Mouse (Mus musculus): ENCODE data around the gene Gm10282. TPM values are rescaled to one million over a fixed set of nuclear protein-coding genes. Genes with fewer than 3 reads are reported as not detected.

Gm10282 gene
- polyA plus RNA-seq (2015; fragmentation: Nextera tagmentation; extraction: Ambion mirVana) = 14.3 and 19.6 TPM in 2 replicates

DNA sequence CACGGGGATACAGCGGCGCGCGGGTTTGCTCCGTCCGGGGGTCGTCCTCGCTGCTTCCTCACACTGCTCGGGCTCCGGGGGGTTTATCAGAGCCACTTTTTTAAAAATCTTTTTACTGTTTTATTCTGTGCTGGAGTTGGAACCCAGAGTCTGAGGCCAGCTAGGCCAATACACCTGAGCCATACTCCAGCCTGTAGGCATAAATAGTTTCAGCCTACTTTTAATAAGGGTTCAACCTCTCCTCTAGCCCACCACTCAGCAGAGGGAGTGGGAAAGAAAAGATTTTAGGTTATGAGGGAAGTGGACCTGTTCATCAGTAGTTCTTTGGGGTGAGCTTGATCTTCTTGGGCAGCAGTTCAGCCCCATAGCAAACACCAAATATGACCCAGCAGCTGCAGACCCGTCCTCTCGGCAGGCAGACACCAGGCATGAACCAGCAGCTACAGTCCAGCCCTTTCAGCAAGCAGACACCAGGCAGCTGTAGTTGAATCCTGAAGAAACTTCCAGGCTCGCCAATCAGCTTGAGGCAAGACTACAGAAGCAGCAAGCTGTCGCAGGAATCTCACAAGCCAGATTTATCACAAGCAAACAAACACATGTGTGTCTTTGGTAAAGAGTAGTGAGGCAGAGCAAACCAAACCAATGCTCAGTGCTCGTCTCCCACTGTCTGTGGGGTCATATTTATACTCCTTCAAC lies at the start of gene Gm10282:
TSS of gene Gm10282 (minus strand) at position 51 of the 696 bp plus-strand sequence.
- WGBS = 76% methylated on average over 16 of the region's 16 CpGs
- ATAC-seq (ENCODE audit: low read depth) = no peak
- Histone ChIP-seq H3K9ac (no peak within 1 kb of the TSS), H3K36me3 (no peaks in the 10 kb centered on the region), H3K4me3 (no peak within 1 kb of the TSS), H3K27me3 (no peaks in the 10 kb centered on the region), H3K4me1 (replicated peaks) (peaks cover 4% of the 10 kb centered on the region; the same call in 1 of the 2 replicates), H3K4me2 (no peak within 1 kb of the TSS), H3K9me3 (no peaks in the 10 kb centered on the region), H3K27ac (replicated peaks) (no peak within 1 kb of the TSS)

DNA sequence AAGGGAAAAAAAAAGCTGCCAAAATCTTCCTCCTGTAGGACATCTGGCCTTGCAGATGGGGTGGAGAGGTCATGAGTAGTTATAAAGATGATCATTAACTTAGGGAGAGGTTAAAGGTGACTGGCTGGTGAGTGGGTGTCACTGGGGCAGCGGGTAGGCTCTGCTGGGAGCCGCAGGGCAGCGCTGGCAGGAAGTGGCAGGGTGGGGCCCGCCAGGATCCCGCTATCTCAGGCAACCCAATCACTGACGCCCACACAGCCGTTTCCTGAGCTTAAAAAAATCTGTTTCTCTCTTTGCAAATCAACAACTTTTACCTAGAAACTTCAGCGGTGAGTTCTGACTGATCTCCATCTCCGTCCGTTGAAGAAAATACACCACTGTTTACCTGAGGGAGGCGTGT lies 49.2 kb upstream of the Gm10282 start:
- Histone ChIP-seq H3K9me3 (no peaks in the 10 kb centered on the region), H3K4me2 (no peak overlapping the region), H3K27me3 (no peaks in the 10 kb centered on the region), H3K9ac (no peak overlapping the region), H3K36me3 (peaks cover 78% of the 10 kb centered on the region), H3K4me3 (no peak overlapping the region), H3K4me1 (replicated peaks) (no peaks in the 10 kb centered on the region), H3K27ac (replicated peaks) (no peak overlapping the region)
- no peak for ATAC-seq (ENCODE audit: low read depth)
- 86% methylated on average over 11 of the region's 11 CpGs for WGBS

DNA sequence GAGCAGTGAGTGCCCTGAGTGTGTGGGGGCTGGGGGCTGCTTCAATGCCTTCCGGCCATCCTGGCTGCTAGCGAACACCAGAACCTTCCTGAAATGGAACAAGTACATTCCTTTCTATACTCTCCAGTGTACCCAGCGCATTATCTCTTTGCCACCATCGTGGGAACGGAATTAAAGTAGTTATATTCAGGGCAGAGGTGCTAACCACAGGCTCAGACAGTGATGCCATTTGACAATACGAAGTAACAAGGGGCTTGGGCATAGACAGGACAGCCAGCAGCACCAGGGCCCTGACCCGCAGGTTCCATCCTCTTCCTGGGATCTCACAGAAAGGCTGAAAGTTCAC lies 48.6 kb upstream of the Gm10282 start:
- ATAC-seq (ENCODE audit: low read depth) = no peak
- Histone ChIP-seq H3K9ac (no peak overlapping the region), H3K9me3 (no peaks in the 10 kb centered on the region), H3K36me3 (peaks cover 74% of the 10 kb centered on the region), H3K4me3 (no peak overlapping the region), H3K27ac (replicated peaks) (no peak overlapping the region), H3K4me1 (replicated peaks) (no peaks in the 10 kb centered on the region), H3K27me3 (no peaks in the 10 kb centered on the region), H3K4me2 (no peak overlapping the region)
- 90% methylated on average over 7 of the region's 7 CpGs for WGBS

DNA sequence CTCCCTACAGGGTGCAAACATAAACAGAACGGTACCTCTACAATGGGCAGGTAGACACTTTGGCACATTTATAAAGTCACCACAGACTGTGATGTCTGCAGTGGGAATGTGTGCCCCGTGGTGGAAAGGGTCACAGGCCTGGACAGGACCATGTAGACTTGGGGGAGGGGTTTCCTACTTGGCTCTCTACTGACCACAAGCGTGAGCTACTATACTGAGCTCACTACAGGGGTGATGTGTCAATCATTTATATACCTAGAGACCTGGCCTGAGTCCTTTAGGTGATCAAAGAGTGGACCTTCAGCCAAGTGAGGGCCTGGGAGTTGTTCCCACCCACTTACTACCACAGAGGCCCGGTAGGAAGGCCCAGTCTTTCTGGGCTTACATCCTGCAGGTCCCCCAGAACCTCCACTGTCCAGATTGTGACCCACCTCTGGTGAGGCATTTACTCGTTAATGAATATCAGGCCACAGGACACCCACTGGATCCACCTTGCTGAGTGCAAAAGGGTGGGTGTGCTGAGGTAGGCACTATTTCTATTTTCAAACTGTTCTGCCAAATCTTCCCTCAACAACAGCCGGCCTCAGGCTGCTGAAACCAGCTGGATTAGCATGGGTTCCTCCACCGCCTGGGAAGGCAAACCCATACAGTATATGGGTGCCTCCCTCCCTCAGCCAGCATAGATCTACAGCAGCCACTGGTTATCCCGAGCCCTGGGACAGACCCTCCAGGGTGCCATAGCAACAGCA lies 48.1 kb upstream of the Gm10282 start:
- Histone ChIP-seq H3K4me1 (replicated peaks) (no peaks in the 10 kb centered on the region), H3K9ac (no peak overlapping the region), H3K27ac (replicated peaks) (no peak overlapping the region), H3K36me3 (peaks cover 74% of the 10 kb centered on the region), H3K4me2 (no peak overlapping the region), H3K9me3 (no peaks in the 10 kb centered on the region), H3K4me3 (no peak overlapping the region), H3K27me3 (no peaks in the 10 kb centered on the region)
- no peak for ATAC-seq (ENCODE audit: low read depth)
- 84% methylated on average over 8 of the region's 8 CpGs for WGBS

DNA sequence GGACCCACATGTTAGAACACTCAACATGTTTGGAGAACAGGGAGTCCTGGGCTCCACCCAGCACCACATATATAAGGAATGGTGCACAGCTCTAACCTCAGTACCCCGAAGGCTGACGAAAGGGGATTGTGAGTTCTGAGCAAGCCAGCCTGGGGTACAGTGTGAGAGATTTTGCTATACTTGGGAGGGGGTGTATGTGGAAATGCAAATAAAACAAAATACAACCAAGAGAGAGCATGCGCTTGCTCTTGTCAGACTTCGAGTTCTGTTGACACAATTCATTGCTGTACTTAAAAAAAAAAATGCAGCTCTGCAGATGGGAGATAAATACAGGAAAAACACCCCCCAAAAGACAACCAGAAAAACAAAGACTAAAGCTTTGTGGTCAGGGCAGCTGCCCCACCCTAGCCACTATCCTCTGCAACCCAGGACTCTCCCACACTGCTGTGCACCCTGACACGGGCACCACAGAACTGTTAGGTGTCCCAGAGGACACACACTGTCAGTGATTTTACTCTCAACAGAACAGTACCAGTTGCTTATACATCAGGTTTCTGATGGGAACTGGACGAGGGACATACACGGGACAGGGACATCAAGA lies 46.4 kb upstream of the Gm10282 start:
- no peak for ATAC-seq (ENCODE audit: low read depth)
- no peak overlapping the region for H3K9ac ChIP-seq
- H3K4me1 ChIP-seq (replicated peaks) = no peaks in the 10 kb centered on the region
- H3K4me3 ChIP-seq = no peak overlapping the region
- WGBS = 91% methylated on average over 7 of the region's 7 CpGs
- no peaks in the 10 kb centered on the region for H3K9me3 ChIP-seq
- peaks cover 72% of the 10 kb centered on the region for H3K36me3 ChIP-seq
- no peaks in the 10 kb centered on the region for H3K27me3 ChIP-seq
- H3K4me2 ChIP-seq = no peak overlapping the region
- no peak overlapping the region for H3K27ac ChIP-seq (replicated peaks)

DNA sequence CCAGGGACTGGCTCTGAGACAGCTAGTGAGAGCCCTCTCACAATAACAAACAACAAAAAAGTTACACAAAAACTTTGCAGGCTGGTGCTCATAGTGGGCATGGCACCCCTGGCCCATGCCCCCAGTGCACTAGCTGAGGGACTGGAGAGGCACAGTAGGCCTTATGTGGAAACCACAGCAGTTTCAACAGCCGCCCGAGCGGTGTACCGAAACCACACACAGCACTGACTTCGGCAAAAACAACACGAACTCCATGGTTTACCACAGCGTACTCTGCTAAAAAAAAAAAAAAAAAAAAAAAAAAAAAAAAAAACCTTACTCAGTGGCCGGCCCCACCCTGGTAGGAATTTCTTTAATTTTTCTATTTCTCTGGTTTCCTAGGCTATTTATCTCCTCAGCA lies 45.7 kb upstream of the Gm10282 start:
- peaks cover 72% of the 10 kb centered on the region for H3K36me3 ChIP-seq
- WGBS = 93% methylated on average over 8 of the region's 8 CpGs

DNA sequence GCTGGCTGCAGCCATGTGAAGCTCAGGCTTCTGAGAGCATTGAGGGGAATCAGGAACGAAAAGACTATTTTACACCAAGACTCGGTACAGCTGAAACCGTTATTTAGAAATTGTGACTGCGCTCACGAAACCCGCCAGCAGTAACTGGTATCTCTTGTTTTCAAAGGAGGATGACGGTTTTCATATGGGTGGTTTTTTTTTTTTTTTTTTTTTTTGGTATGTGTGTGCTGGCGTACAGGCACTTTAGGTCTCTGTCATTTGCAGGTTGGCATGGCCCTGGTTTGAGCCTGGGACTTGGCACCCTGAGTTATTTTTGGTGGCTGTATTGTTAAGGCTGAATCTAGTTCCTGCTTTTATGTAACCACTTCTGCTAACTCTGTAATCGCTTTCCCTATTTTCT lies 44.8 kb upstream of the Gm10282 start:
- ATAC-seq (ENCODE audit: low read depth) = no peak
- Histone ChIP-seq H3K9me3 (no peaks in the 10 kb centered on the region), H3K36me3 (peaks cover 72% of the 10 kb centered on the region), H3K4me2 (no peak overlapping the region), H3K27ac (replicated peaks) (no peak overlapping the region), H3K4me1 (replicated peaks) (no peaks in the 10 kb centered on the region), H3K9ac (no peak overlapping the region), H3K4me3 (no peak overlapping the region), H3K27me3 (no peaks in the 10 kb centered on the region)
- 91% methylated on average over 9 of the region's 9 CpGs for WGBS

More for the DNA sequence above, 45.7 kb upstream of the Gm10282 start:
- Histone ChIP-seq H3K4me1 (replicated peaks) (no peaks in the 10 kb centered on the region), H3K4me3 (no peak overlapping the region), H3K27me3 (no peaks in the 10 kb centered on the region), H3K4me2 (no peak overlapping the region), H3K9ac (no peak overlapping the region), H3K27ac (replicated peaks) (no peak overlapping the region), H3K9me3 (no peaks in the 10 kb centered on the region)
- no peak for ATAC-seq (ENCODE audit: low read depth)

DNA sequence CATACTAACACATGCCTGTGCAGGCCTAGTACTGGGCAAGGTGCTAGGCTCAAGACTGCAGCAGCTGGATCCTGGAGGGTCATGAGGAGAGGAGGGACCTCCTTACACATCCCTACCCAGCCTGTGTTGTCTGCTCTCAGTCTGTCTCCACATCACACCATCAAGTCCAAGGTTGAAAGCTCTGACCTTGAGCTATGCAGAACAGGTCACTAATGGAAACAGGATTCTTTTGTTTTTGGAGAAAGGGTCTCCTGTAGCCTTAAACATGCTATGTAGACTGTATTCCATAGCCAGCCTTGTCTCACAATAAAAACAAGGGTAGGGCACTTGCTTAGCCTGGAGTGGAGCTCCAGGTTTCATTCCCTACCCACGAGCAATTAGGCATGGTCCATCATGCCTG lies 43.9 kb upstream of the Gm10282 start:
- 90% methylated on average over 1 of the region's 1 CpGs for WGBS
- peaks cover 71% of the 10 kb centered on the region for H3K36me3 ChIP-seq
- H3K4me2 ChIP-seq = no peak overlapping the region
- ATAC-seq (ENCODE audit: low read depth) = no peak
- H3K9me3 ChIP-seq = no peaks in the 10 kb centered on the region
- no peak overlapping the region for H3K9ac ChIP-seq
- H3K4me1 ChIP-seq (replicated peaks) = no peaks in the 10 kb centered on the region
- no peaks in the 10 kb centered on the region for H3K27me3 ChIP-seq
- no peak overlapping the region for H3K27ac ChIP-seq (replicated peaks)
- no peak overlapping the region for H3K4me3 ChIP-seq

DNA sequence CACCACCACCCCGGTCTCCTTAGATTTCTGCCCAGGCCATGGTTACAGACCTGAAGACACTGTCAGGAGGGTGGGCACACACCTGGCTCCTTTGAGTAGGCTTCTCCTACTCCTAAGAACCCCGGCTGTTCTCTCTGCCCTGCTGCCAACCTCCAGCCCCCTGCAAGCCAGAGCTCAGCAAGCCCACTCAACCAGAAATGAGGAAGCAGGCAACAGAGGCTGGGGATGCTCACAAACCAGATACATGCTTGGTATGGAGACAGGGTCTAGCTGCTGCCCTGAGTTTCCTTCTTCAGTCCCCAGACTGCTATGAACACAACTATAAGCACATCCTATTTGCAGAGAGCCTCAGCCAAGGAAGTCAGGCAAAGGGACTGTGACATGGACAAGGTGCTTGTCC lies 43.1 kb upstream of the Gm10282 start:
- Histone ChIP-seq H3K27me3 (no peaks in the 10 kb centered on the region), H3K4me1 (replicated peaks) (no peaks in the 10 kb centered on the region), H3K9me3 (no peaks in the 10 kb centered on the region), H3K4me2 (no peak overlapping the region), H3K4me3 (no peak overlapping the region), H3K27ac (replicated peaks) (no peak overlapping the region), H3K36me3 (peaks cover 70% of the 10 kb centered on the region), H3K9ac (no peak overlapping the region)
- WGBS = 96% methylated on average over 2 of the region's 2 CpGs
- no peak for ATAC-seq (ENCODE audit: low read depth)

DNA sequence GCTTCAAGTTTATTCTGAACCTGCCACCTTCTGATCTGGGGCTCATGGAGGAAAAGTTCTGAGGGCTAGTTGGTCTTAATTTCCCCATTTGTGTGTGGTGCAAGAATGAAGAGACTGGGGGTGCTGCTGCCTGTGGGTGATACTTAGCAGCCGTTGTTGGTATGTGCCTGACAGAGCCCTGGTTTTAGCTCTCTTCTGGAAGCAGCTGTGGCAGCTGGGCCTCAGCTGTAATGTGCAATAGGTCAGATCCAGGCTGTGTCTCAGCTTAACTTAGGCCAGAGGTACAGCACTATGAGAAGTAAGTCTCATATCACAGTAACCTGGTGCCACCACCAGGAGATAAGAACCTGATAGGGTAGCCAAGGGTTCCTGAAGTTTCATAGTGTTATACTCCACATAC lies 42.5 kb upstream of the Gm10282 start:
- Histone ChIP-seq H3K4me2 (no peak overlapping the region), H3K36me3 (peaks cover 70% of the 10 kb centered on the region), H3K27me3 (no peaks in the 10 kb centered on the region), H3K9ac (no peak overlapping the region), H3K4me3 (no peak overlapping the region), H3K9me3 (no peaks in the 10 kb centered on the region), H3K4me1 (replicated peaks) (no peaks in the 10 kb centered on the region), H3K27ac (replicated peaks) (no peak overlapping the region)
- WGBS = 84% methylated on average over 1 of the region's 1 CpGs
- no peak for ATAC-seq (ENCODE audit: low read depth)

DNA sequence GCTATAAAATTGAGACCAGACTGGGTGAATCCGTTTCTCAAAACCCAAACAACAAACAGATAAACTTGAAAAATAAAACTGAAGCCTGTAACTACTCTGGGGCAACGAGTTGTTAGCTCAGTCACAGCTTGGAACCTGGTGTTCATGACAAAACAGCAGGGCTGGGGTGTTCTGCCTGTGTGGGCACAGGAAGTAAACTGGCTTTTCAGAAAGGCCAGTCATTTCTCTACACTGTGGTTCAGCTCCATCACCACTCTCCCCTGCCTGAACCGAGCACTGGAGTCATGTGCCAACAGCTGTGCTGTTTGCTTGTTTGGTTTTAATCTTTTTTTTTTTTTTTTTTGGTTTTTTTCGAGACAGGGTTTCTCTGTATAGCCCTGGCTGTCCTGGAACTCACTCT lies 38.7 kb upstream of the Gm10282 start:
- Histone ChIP-seq H3K36me3 (peaks cover 96% of the 10 kb centered on the region), H3K4me1 (replicated peaks) (no peaks in the 10 kb centered on the region), H3K27me3 (no peaks in the 10 kb centered on the region), H3K9me3 (no peaks in the 10 kb centered on the region), H3K4me3 (no peak overlapping the region), H3K9ac (no peak overlapping the region), H3K27ac (replicated peaks) (no peak overlapping the region), H3K4me2 (no peak overlapping the region)
- 80% methylated on average over 4 of the region's 4 CpGs for WGBS
- no peak for ATAC-seq (ENCODE audit: low read depth)

DNA sequence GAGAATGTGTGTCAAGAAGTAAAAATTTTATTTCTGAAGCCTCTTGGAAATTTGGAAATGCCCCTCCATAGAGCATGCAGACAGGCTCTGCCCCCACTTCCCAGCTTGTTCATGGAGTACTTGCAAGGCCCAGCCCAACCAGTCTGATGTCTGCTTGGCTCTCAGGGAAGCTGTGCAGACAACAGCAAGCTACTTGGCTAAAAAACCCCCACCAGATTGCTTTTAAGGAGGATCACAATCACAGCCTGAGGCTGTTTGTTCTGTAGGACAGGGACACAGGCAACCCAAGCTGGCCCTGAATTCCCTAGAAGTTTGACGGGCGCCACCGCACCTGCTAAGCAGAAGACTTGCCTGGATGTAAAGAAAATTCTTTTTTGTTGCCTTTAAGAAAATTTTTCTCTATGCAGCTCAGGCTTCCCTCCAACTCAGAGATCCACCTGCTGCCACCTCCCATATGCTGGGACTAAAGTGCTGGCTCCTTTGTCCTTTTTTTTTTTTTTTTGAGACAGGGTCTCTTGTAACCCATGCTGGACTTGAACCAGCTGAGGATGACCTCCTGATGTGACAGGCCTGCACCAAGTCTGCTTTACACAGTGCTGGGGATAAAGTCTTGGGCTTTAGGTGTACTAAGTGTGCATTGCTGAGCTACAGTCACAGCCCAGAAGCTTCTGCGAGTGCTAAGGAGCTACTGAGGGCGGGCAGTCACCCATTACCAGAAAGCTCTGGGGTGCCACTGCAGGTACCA lies 37.7 kb upstream of the Gm10282 start:
- H3K4me3 ChIP-seq = no peak overlapping the region
- H3K9ac ChIP-seq = no peak overlapping the region
- no peaks in the 10 kb centered on the region for H3K4me1 ChIP-seq (replicated peaks)
- H3K4me2 ChIP-seq = no peak overlapping the region
- no peaks in the 10 kb centered on the region for H3K27me3 ChIP-seq
- no peaks in the 10 kb centered on the region for H3K9me3 ChIP-seq
- 91% methylated on average over 5 of the region's 5 CpGs for WGBS
- no peak overlapping the region for H3K27ac ChIP-seq (replicated peaks)
- H3K36me3 ChIP-seq = peaks cover 96% of the 10 kb centered on the region
- no peak for ATAC-seq (ENCODE audit: low read depth)

Data from neural tube, embryonic 13.5 days (tissue).